Mouse (Mus musculus): ENCODE data around the gene Nfkbid. TPM values are rescaled to one million over a fixed set of nuclear protein-coding genes. Genes with fewer than 3 reads are reported as not detected.

The Nfkbid gene
- total RNA-seq, 2 experiments from 2014 or later, result 13.7 to 14.1 TPM

GRCm38 (mm10) chr7:30423071-30423641, 1.6 kb downstream of the Nfkbid start:
- no peak; the same call in 1 of the 2 replicates for ATAC-seq (replicated peaks; ENCODE audit: poor library complexity)

- no peak for ATAC-seq (replicated peaks; ENCODE audit: poor library complexity)
Observed at GRCm38 (mm10) chr7:30429327-30429726, 7.8 kb downstream of the Nfkbid start.

DNA sequence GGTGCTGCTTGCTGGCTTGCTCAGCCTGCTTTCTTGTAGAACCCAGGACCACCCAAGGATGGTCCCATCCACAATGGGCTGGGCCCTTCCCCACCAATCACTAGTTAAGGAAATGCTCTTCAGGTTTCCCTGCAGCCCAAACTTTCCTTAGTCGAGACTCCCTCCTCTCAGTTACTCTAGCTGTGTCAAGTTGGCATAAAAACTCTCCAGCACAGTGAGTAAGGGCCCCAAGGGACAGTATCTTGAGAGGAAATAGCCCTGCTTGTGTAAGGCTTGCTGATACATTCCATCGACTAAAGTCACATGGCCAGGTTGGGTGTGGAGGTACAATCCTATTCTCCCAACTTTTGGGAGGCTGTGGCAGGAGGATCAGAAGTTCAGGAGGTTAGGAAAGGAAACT, 8.7 kb downstream of the Nfkbid start:
- ATAC-seq (replicated peaks; ENCODE audit: poor library complexity), result no peak

DNA sequence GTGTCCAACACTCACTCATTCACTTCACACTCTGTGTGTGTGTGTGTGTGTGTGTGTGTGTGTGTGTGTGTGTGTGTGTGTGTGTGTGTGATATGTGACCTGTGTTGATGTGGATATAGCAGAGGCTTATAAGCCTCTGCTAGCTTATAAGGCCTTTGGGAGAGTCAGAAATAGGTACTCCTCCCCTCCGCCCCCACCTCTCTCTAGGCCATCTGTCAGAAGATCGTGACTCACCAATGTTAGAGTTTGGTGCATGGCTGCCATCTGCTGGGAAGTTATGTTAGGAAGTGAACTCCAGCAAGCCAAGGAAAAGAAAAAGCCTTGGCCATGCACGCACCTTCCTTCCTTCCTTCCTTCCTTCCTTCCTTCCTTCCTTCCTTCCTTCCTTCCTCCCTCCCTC, 10.3 kb downstream of the Nfkbid start:
- ATAC-seq (replicated peaks; ENCODE audit: poor library complexity), result peak; percentile 82

DNA sequence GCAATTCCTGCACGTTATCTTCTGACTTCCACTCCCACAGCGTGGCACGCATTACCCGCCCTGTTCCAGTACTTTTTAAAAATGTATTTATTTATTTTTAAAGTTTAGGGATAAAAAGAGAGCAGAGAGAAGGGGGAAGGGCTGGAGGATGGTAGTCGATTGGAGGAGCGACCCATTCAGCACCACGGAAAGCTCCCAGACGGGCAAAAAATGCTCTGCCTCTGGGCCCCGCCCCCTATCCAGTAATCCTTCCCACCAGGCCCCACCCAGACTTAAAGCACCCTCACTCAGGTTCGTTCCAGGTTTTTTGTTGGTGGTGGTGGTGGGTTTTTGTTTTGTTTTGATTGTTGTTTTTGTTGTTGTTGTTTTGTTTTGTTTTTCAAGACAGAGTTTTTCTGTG, 12.7 kb downstream of the Nfkbid start:
- peak; percentile 88 for ATAC-seq (replicated peaks; ENCODE audit: poor library complexity)

DNA sequence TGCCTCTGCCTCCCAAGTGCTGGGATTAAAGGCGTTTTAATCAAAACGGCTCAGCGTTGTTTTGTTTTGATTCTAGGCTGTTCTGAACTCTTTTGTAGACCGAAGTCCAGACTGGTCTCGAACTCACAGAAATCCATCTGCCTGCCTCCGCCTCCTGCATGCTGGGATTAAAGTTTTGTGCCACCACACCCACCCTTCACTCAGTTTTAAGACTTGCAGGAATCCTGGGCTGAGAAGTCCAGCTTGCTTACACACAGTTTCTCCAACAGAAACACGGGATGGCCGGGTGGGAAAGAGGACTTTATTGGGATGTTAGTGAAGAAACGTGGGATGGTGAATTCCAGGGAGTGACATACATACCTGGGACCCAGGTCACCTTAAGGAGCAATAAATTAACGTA, 13.2 kb downstream of the Nfkbid start:
- no peak for ATAC-seq (replicated peaks; ENCODE audit: poor library complexity)

GRCm38 (mm10) chr7:30435156-30435555, 13.6 kb downstream of the Nfkbid start:
- ATAC-seq (replicated peaks; ENCODE audit: poor library complexity), result no peak

- ATAC-seq (replicated peaks; ENCODE audit: poor library complexity), result 0 out of 2 replicates have a peak, but pooled peaks have one; percentile 35
Observed at GRCm38 (mm10) chr7:30436879-30437278, 15.3 kb downstream of the Nfkbid start.

GRCm38 (mm10) chr7:30439734-30440133, 18.2 kb downstream of the Nfkbid start:
- ATAC-seq (replicated peaks; ENCODE audit: poor library complexity), result no peak

GRCm38 (mm10) chr7:30440697-30441096, 19.2 kb downstream of the Nfkbid start:
- ATAC-seq (replicated peaks; ENCODE audit: poor library complexity), result peak; percentile 80

GRCm38 (mm10) chr7:30443696-30444095, 22.2 kb downstream of the Nfkbid start:
- no peak for ATAC-seq (replicated peaks; ENCODE audit: poor library complexity)

DNA sequence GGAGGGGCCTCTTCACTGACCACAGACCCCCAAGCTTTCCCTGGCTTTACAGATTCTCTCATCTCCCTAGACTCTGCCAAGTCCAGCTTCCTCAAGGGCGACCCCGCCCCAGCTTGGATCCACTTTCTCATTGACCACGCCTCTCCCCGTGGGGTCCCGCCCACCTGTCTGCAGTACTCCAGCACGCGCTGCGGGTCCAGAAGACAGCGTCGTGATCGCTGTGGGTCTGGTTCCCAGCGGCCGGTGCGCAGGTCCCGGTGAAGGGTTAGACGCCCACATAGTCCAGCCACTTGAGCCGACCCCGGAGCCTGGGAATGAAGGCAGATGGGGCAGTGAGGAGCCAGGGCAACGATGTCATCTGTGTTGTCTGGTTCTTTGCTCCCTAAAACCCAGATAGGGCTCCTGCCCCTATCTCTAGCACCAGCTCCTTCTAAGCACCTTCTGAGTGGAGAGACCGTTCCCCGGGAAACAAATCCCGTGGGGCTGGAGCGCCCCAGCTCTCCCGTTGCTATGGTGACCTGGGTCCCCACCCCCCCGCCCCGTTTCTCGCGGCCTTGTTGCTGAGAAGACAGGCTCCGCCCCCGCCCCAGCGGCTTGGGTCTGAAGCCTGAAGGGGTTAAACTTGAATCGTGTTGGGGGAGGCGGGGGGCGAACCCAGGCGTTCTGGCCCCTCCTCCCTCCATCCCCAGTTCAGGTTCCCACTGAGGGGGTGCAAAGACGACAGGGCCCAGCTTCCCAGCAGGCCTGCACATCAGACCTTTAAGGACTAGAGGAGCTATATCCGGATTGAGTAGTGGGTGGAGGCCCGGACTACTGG, 22.8 kb downstream of the Nfkbid start:
- no peak for ATAC-seq (replicated peaks; ENCODE audit: poor library complexity)

DNA sequence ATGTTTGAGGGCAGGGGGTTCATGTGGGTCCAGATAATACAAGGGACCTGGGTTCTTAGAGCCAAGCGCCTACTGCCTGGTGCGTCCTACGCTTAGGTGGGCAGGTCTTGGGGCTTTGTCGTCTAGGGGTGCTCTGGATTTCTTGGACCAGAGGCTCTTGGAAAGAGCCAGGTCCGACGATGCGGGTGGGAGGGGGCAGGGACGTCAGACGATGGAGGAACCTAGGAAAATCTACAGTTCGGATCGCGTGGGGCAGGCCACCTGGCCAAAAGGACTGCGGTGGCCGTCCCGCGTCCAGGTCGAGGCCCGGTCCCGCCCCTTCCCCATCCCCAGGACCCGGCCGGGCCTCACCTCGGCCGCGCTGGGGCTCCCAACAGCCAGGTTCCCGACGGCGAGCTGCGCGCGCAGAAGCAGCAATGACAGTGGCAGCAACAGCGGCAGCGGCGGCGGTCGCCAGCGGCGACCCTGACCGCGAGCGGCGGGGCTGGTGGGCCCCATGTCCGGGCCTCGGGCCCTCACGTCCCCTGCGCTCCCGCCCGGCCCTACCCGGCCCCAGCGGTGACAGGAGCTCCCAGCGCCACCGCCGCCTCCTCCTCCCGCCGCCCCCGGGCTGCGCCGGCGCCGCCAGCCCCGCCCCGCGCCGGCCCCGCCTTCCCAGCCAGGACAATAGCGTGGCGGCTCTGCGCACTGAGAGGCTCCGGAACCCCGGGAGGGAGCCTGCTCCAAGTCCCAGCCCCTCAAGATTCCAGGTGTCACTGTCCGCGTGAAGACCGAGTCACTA, 23.6 kb downstream of the Nfkbid start, which contains the start of gene Aplp1:
Aplp1 (minus strand) TSS at position 565 of the 781 bp plus-strand sequence.
- ATAC-seq (replicated peaks; ENCODE audit: poor library complexity), result peak; percentile 56

- ATAC-seq (replicated peaks; ENCODE audit: poor library complexity), result no peak
Observed at GRCm38 (mm10) chr7:30450241-30450640, 28.7 kb downstream of the Nfkbid start.

DNA sequence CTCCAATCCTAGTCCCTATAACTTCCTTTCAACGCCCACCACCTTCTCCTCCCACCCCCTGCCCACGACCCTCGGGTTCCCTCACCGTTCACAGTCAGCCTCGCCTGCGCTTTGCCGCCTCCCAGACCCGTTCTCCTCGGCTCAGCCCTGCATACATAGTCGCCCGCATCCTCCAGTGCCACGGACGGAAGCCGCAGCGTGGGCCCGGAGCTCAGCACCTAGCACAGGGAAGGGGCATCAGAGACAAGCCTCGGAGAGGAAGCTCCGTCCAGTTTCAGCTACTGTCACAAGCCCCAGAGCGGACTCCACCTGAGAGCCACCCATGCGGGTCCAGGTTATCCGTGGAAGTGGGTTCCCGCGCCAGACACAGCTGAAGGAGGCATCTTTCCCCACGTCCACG, 31.8 kb downstream of the Nfkbid start:
- ATAC-seq (replicated peaks; ENCODE audit: poor library complexity), result no peak

DNA sequence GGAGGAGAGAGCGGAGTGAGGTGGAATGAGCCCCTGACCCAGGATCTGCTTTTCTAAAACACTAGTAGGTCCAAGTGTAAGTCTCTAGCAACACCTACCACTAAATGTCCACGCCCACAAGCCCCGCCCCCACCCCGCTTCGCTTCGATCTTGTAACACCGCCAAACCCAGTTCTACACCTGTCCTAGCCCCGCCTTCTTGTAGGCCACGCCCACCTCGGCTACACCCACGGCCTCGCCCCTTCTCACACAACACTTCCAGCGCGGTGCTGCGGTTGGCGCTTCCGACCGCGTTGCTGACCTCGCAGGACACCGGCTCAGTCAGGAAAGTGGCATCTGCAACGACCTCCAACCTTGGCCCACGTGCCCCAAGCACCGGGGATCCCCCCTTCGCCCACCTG, 32.2 kb downstream of the Nfkbid start:
- ATAC-seq (replicated peaks; ENCODE audit: poor library complexity), result peak; percentile 81

DNA sequence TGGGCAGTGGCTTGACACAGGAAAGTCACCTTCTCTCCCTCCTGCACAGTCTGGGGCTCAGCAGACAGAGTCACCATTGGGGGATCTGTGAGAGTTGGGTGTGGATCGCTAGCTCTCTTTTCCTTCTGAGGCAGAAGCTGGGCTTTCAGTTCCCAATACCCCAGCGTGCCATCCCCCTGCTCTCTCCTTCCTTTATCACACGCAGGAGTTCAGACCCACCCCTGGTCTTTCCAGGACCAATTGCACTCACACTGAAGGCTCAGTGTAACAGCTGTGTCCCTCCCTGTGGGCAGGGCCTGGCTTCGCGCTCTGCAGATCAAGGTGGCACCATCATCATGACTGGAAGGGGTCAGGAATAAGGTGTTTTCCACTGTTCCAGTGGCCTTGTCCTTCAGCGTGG, 32.7 kb downstream of the Nfkbid start:
- ATAC-seq (replicated peaks; ENCODE audit: poor library complexity), result peak; percentile 52

DNA sequence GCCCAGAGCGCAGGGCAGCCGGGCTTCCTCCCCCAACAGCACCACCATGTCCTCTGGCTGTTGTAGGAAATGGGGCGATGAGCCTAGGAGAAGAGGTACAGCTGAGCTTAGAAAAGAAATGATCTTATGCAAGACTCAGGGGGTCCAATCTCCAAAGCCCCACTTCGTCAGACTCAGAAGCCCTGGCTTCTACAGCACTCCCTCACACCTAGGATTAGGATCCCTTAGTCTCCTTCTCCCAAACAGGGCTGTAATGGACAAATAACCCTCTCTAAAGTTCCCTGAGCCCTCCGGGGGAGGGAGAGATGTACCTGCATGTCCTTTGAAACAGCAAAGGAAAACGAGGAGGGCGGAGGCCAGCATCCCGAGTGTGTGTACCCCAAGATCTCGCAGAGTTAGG, 35.0 kb downstream of the Nfkbid start:
- ATAC-seq (replicated peaks; ENCODE audit: poor library complexity), result no peak

DNA sequence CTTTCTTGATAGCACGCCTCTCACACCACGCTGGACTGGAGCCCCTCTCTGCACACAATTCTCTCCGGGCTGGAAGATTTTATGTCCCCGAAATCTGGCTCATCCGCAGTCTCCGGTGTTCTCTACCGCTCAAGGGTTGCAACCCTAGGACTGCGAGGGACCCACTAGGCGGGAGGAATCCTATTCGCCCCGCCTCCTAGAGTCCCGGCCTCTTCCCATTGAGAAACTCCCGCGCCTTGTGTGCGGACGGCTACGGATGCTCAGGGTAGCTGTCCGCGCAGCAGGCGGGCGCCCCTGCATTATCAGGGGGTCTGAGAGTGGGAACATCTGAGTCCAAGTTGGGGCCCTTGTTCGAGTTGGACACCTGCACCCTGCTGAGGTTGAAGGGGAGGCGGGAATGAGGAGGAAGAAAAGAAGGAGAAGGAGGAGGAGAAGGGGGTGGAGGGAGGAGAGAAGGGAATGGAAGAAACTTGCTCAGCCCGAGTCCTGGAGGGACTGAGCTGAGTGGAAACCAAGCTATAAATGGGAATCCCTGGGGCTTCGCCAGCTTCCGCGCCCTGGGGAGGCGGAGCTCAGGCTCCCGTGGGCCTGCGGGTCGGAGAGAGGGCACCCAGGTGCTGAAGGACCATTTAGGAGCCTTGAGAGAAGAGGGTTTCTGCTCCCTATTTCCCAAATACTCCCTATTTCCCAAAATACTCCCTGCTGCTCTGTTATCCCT, 35.5 kb downstream of the Nfkbid start:
- no peak for ATAC-seq (replicated peaks; ENCODE audit: poor library complexity)

- no peak for ATAC-seq (replicated peaks; ENCODE audit: poor library complexity)
Observed at GRCm38 (mm10) chr7:30457629-30458330, 36.2 kb downstream of the Nfkbid start, which contains the start of the genes Kirrel2 and Nphs1. TSS of gene Kirrel2 (minus strand) at chr7:30457690. TSS of gene Nphs1 (plus strand) at chr7:30458315.
